ENCODE assay signal across 8 mouse cellular contexts in genomic region chr8:71592374-71593170, GRCm38 (mm10). TPM values are rescaled to one million over a fixed set of nuclear protein-coding genes. Genes with fewer than 3 reads are reported as not detected.
A peak's percentile ranks its signal among the peaks of the same experiment; 100 is the strongest.
DNase-seq lines count a peak whose midpoint lies in the region; ATAC-seq lines count a peak whose summit lies in the region.

No protein-coding gene starts in this region.

- no peaks in the 10 kb centered on the region for H3K36me3 ChIP-seq in hindbrain, embryonic 12.5 days
- no peaks in the 10 kb centered on the region for H3K36me3 ChIP-seq in lung, embryonic 16.5 days (ENCODE audit: control insufficient read depth, insufficient read depth, low read length)

- no peaks in the 10 kb centered on the region for H3K9me3 ChIP-seq in hindbrain, embryonic 12.5 days (replicated peaks)
- H3K9me3 ChIP-seq in lung, embryonic 16.5 days (ENCODE audit: control insufficient read depth, low read length), result no peaks in the 10 kb centered on the region

- H3K4me1 ChIP-seq in hindbrain, embryonic 12.5 days, result peaks cover 19% of the 10 kb centered on the region
- H3K4me1 ChIP-seq in lung, embryonic 16.5 days (replicated peaks; ENCODE audit: control insufficient read depth, insufficient read depth, low read length), result peaks cover 21% of the 10 kb centered on the region

- no peaks in the 10 kb centered on the region for H3K27me3 ChIP-seq in hindbrain, embryonic 12.5 days
- no peaks in the 10 kb centered on the region for H3K27me3 ChIP-seq in lung, embryonic 16.5 days (ENCODE audit: control insufficient read depth, insufficient read depth, low read depth, low read length)

- 6% methylated on average over 49 of the region's 60 CpGs for WGBS in hindbrain, embryonic 12.5 days
- WGBS in lung, embryonic 16.5 days, result 3% methylated on average over 60 of the region's 60 CpGs

- H3K9ac ChIP-seq in hindbrain, embryonic 12.5 days, result peak overlapping the region; percentile 93
- H3K9ac ChIP-seq in lung, embryonic 16.5 days (ENCODE audit: low read length), result peak overlapping the region; percentile 97

- H3K4me2 ChIP-seq in hindbrain, embryonic 12.5 days (replicated peaks), result peak overlapping the region; percentile 94
- H3K4me2 ChIP-seq in lung, embryonic 16.5 days (ENCODE audit: low read depth, low read length), result peak overlapping the region; percentile 88

- peak overlapping the region; percentile 99 for H3K27ac ChIP-seq in hindbrain, embryonic 12.5 days
- peak overlapping the region; percentile 97 for H3K27ac ChIP-seq in lung, embryonic 16.5 days (ENCODE audit: low read length)

- DNase-seq in ES-CJ7 (ENCODE audit: low read depth, low spot score), result peak; percentile 31
- DNase-seq in brain, adult 2 months (ENCODE audit: low read depth, low spot score), result peak; percentile 96
- peak; percentile 88 for DNase-seq in layer of hippocampus, adult 9-11 months
- peak; percentile 92 for DNase-seq in right cerebral cortex, postnatal 25 days

- peak; percentile 62 for ATAC-seq in frontal cortex, adult (ENCODE audit: low TSS enrichment)
- peak; percentile 71 for ATAC-seq in hindbrain, embryonic 12.5 days (ENCODE audit: low FRiP score)
- peak; percentile 73 for ATAC-seq in lung, embryonic 16.5 days (ENCODE audit: low read depth)
- no peak for ATAC-seq in erythroid progenitor cell, adult 5-6 weeks (replicated peaks; ENCODE audit: low FRiP score, poor library complexity, severe bottlenecking)

- H3K4me3 ChIP-seq in hindbrain, embryonic 12.5 days, result peak overlapping the region; percentile 86
- peak overlapping the region; percentile 86 for H3K4me3 ChIP-seq in lung, embryonic 16.5 days (ENCODE audit: low read length)

RNA-seq across cellular contexts. Expression of gene Pgls, which starts 0.6 kb away (rescaled TPM):
- 197 and 202 TPM in 2 replicates for polyA plus RNA-seq in hindbrain, embryonic 12.5 days (2016; fragmentation: Nextera tagmentation; extraction: Ambion mirVana)
- 202 and 218 TPM in 2 replicates for polyA plus RNA-seq in lung, embryonic 16.5 days (2015; fragmentation: Nextera tagmentation; extraction: Ambion mirVana)
- total RNA-seq in erythroid progenitor cell, adult 5-6 weeks (2015; ENCODE audit: low replicate concordance), result 31.4 and 36.9 TPM in 2 replicates
- 14.8 and 31.8 TPM in 2 replicates for total RNA-seq in erythroid progenitor cell, adult 5-6 weeks (2017; ENCODE audit: low replicate concordance)

RNA-seq across cellular contexts. Expression of gene Fam129c, which starts 4.9 kb away (rescaled TPM):
- 5.3 and 6.3 TPM in 2 replicates for polyA plus RNA-seq in hindbrain, embryonic 12.5 days (2016; fragmentation: Nextera tagmentation; extraction: Ambion mirVana)
- polyA plus RNA-seq in lung, embryonic 16.5 days (2015; fragmentation: Nextera tagmentation; extraction: Ambion mirVana), result 2.7 and 3.7 TPM in 2 replicates
- total RNA-seq in erythroid progenitor cell, adult 5-6 weeks (2015; ENCODE audit: low replicate concordance), result 54.1 and 135 TPM in 2 replicates
- total RNA-seq in erythroid progenitor cell, adult 5-6 weeks (2017; ENCODE audit: low replicate concordance), result 7.4 and 32.9 TPM in 2 replicates

RNA-seq across cellular contexts. Expression of gene Colgalt1, which starts 18.2 kb away (rescaled TPM):
- polyA plus RNA-seq in hindbrain, embryonic 12.5 days (2016; fragmentation: Nextera tagmentation; extraction: Ambion mirVana), result 63.7 and 65.9 TPM in 2 replicates
- 70.3 and 72.9 TPM in 2 replicates for polyA plus RNA-seq in lung, embryonic 16.5 days (2015; fragmentation: Nextera tagmentation; extraction: Ambion mirVana)
- 5.9 and 19.5 TPM in 2 replicates for total RNA-seq in erythroid progenitor cell, adult 5-6 weeks (2015; ENCODE audit: low replicate concordance)
- 9.2 and 11.0 TPM in 2 replicates for total RNA-seq in erythroid progenitor cell, adult 5-6 weeks (2017; ENCODE audit: low replicate concordance)

RNA-seq across cellular contexts. Expression of gene Slc27a1, which starts 23.9 kb away (rescaled TPM):
- 51.3 and 54.8 TPM in 2 replicates for polyA plus RNA-seq in hindbrain, embryonic 12.5 days (2016; fragmentation: Nextera tagmentation; extraction: Ambion mirVana)
- 38.4 and 39.5 TPM in 2 replicates for polyA plus RNA-seq in lung, embryonic 16.5 days (2015; fragmentation: Nextera tagmentation; extraction: Ambion mirVana)
- 1.1 and 1.7 TPM in 2 replicates for total RNA-seq in erythroid progenitor cell, adult 5-6 weeks (2015; ENCODE audit: low replicate concordance)
- total RNA-seq in erythroid progenitor cell, adult 5-6 weeks (2017; ENCODE audit: low replicate concordance), result not detected in 2 replicates

RNA-seq across cellular contexts. Expression of gene Nxnl1, which starts 26.2 kb away (rescaled TPM):
- polyA plus RNA-seq in hindbrain, embryonic 12.5 days (2016; fragmentation: Nextera tagmentation; extraction: Ambion mirVana), result not detected in 2 replicates
- 0.10 TPM in 1 of 2 replicates, not detected in the other for polyA plus RNA-seq in lung, embryonic 16.5 days (2015; fragmentation: Nextera tagmentation; extraction: Ambion mirVana)
- total RNA-seq in erythroid progenitor cell, adult 5-6 weeks (2015; ENCODE audit: low replicate concordance), result not detected in 2 replicates
- total RNA-seq in erythroid progenitor cell, adult 5-6 weeks (2017; ENCODE audit: low replicate concordance), result not detected in 2 replicates

Comparison
In these comparisons a context has a peak if more than half of its experiments do, and no peak if none do; other contexts are left out.
1. DNase-seq: peak in every context shown above with its lines; median percentile 96 in brain, adult 2 months; 92 in right cerebral cortex, postnatal 25 days; 88 in layer of hippocampus, adult 9-11 months; 31 in ES-CJ7.